Mouse (Mus musculus) hindbrain, embryonic 13.5 days (tissue): ENCODE results near the gene Il10ra. TPM values are rescaled to one million over a fixed set of nuclear protein-coding genes. Genes with fewer than 3 reads are reported as not detected.

Source experiments
- ATAC-seq: fragments of 200-750 bp; cut with Nextera tagmentation; 2 replicates; pipeline ENCODE4 v1.8.0; 2017; ENCODE audit warnings: moderate TSS enrichment; ENCODE audit not compliant: low FRiP score
- H3K27ac ChIP-seq: fragments of 300-500 bp; sonication (generic); 2 replicates; pipeline ENCODE4 v1.5.1; 2015; ENCODE audit warnings: inconsistent platforms, mild to moderate bottlenecking, moderate library complexity
- H3K27me3 ChIP-seq: fragments of 300-500 bp; sonication (generic); 2 replicates; pipeline ENCODE4 v1.6.1; 2015; ENCODE audit warnings: mild to moderate bottlenecking, inconsistent platforms
- H3K36me3 ChIP-seq: fragments of 300-500 bp; sonication (generic); 2 replicates; pipeline ENCODE4 v1.6.1; 2015; ENCODE audit warnings: mild to moderate bottlenecking, inconsistent platforms
- H3K4me1 ChIP-seq: fragments of 300-500 bp; sonication (generic); replicated peaks from 2 replicates; pipeline ENCODE4 v1.6.1; 2015; ENCODE audit warnings: inconsistent platforms
- H3K4me2 ChIP-seq: fragments of 300-500 bp; sonication (generic); 2 replicates; pipeline ENCODE4 v1.6.1; 2015; ENCODE audit warnings: inconsistent platforms, mild to moderate bottlenecking, moderate library complexity
- H3K4me3 ChIP-seq: fragments of 300-500 bp; sonication (generic); 2 replicates; pipeline ENCODE4 v1.5.1; 2015; ENCODE audit warnings: mild to moderate bottlenecking, inconsistent platforms
- H3K9ac ChIP-seq: fragments of 300-500 bp; sonication (generic); 2 replicates; pipeline ENCODE4 v1.6.1; 2015; ENCODE audit warnings: mild to moderate bottlenecking, inconsistent platforms
- H3K9me3 ChIP-seq: fragments of 300-500 bp; sonication (generic); 2 replicates; pipeline ENCODE4 v1.6.1; 2016; ENCODE audit warnings: inconsistent platforms
- WGBS: fragments of 180-500 bp; shearing (Covaris S2); methylation state at CpG from one replicate; pipeline ENCODE4 v1.1.7; 2015; 5-methylcytosine and 5-hydroxymethylcytosine counted together
- polyA plus RNA-seq: library from polyadenylated mRNA; unstranded; fragments of >200 nt; fragmentation: Nextera tagmentation; extraction: Ambion mirVana; gene quantifications from 2 replicates; pipeline ENCODE4 v1.2.1, GENCODE M21; 2015

Il10ra gene
- polyA plus RNA-seq, 1 experiment from 2014 or later = 0.95 TPM

DNA sequence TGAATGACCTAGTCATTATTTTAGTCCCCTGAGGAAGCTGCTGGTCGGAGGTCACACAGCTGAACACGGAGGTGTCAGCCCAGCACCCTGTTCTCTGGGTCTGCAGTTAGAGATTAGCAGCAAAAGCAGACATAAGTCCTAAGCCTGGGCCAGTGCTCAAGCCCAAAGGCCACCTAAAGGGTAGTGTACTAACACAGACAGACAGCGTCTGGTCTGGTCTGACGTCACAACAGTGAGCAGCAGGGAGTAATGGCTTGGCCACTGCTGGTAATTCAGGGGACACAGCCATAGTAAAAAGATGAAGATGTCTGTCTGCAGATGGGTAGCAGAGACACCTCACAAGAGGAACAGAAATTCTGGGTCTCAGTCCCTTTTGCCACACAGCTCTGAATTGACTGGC, 14.3 kb downstream of the Il10ra start:
- ATAC-seq = no peak
- 70% methylated on average over 4 of the region's 4 CpGs for WGBS

DNA sequence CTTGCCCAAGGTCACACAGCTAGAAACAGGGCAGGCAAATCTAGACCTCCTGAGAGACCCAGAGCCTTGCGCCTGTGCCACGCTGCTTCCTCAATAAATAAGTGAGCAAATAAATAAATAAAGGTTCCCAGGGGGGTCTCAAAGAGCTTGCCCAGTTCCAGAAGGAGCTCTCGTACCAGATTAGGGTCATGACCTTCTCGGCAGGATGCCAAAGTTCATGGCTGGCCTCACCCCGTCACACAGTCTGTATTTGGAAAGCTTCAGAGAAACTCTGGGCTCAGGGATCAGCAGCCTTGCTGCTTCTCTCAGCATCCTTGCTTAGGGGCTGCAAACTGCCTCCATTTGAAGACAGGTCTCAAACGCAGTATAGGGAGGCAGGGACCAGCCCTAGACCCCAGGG, 14.9 kb downstream of the Il10ra start:
- Histone ChIP-seq H3K9me3 (no peaks in the 10 kb centered on the region), H3K9ac (no peak overlapping the region), H3K27ac (no peak overlapping the region), H3K4me3 (no peak overlapping the region), H3K36me3 (no peaks in the 10 kb centered on the region), H3K4me1 (no peaks in the 10 kb centered on the region), H3K27me3 (no peaks in the 10 kb centered on the region), H3K4me2 (no peak overlapping the region)
- no peak for ATAC-seq
- 51% methylated on average over 6 of the region's 6 CpGs for WGBS

More for the DNA sequence above, 14.3 kb downstream of the Il10ra start:
- Histone ChIP-seq H3K9ac (no peak overlapping the region), H3K27me3 (no peaks in the 10 kb centered on the region), H3K9me3 (no peaks in the 10 kb centered on the region), H3K27ac (no peak overlapping the region), H3K4me2 (no peak overlapping the region), H3K4me1 (no peaks in the 10 kb centered on the region), H3K4me3 (no peak overlapping the region), H3K36me3 (no peaks in the 10 kb centered on the region)

- H3K27me3 ChIP-seq = no peaks in the 10 kb centered on the region
- no peak overlapping the region for H3K27ac ChIP-seq
- no peaks in the 10 kb centered on the region for H3K9me3 ChIP-seq
- H3K9ac ChIP-seq = no peak overlapping the region
- 85% methylated on average over 6 of the region's 6 CpGs for WGBS
- H3K36me3 ChIP-seq = no peaks in the 10 kb centered on the region
- no peaks in the 10 kb centered on the region for H3K4me1 ChIP-seq
- H3K4me3 ChIP-seq = no peak overlapping the region
- no peak for ATAC-seq
- H3K4me2 ChIP-seq = no peak overlapping the region
Observed at GRCm38 (mm10) chr9:45252395-45252794, 16.6 kb downstream of the Il10ra start.

- H3K9ac ChIP-seq = no peak overlapping the region
- H3K9me3 ChIP-seq = no peaks in the 10 kb centered on the region
- no peaks in the 10 kb centered on the region for H3K27me3 ChIP-seq
- H3K27ac ChIP-seq = no peak overlapping the region
- no peak overlapping the region for H3K4me2 ChIP-seq
- ATAC-seq = no peak
- WGBS = 84% methylated on average over 4 of the region's 4 CpGs
- H3K4me1 ChIP-seq = no peaks in the 10 kb centered on the region
- no peak overlapping the region for H3K4me3 ChIP-seq
- H3K36me3 ChIP-seq = no peaks in the 10 kb centered on the region
Observed at GRCm38 (mm10) chr9:45251990-45252389, 17.0 kb downstream of the Il10ra start.

- Histone ChIP-seq H3K4me2 (no peak overlapping the region), H3K27ac (no peak overlapping the region), H3K4me3 (no peak overlapping the region), H3K9me3 (no peaks in the 10 kb centered on the region), H3K9ac (no peak overlapping the region), H3K36me3 (no peaks in the 10 kb centered on the region), H3K27me3 (no peaks in the 10 kb centered on the region), H3K4me1 (no peaks in the 10 kb centered on the region)
- no peak for ATAC-seq
- 79% methylated on average over 3 of the region's 3 CpGs for WGBS
Observed at GRCm38 (mm10) chr9:45251281-45251680, 17.7 kb downstream of the Il10ra start.

DNA sequence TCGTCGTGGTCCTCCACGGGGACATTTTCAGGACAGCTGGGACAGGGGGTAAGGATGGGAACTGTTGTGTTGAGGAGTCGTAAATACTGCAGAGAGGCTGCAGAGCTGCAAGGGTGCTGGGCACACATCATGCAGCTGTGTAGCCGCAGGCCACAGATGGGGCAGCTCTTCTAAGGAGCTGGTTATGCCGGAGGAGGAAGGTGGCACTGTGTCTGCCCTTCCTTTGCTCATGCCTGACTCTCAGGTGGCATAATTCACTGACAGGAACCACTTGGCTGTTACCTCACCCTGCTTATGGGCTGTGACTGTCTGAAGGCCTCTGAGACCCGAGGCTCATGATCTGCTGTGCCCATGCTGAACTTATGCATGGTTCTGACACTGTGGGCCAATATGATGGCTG, 18.6 kb downstream of the Il10ra start:
- H3K4me2 ChIP-seq = no peak overlapping the region
- no peak overlapping the region for H3K9ac ChIP-seq
- no peak overlapping the region for H3K4me3 ChIP-seq
- ATAC-seq = no peak
- H3K4me1 ChIP-seq = no peaks in the 10 kb centered on the region
- H3K27me3 ChIP-seq = no peaks in the 10 kb centered on the region
- WGBS = 91% methylated on average over 7 of the region's 7 CpGs
- H3K36me3 ChIP-seq = no peaks in the 10 kb centered on the region
- H3K9me3 ChIP-seq = no peaks in the 10 kb centered on the region
- no peak overlapping the region for H3K27ac ChIP-seq

GRCm38 (mm10) chr9:45247536-45247935, 21.4 kb downstream of the Il10ra start:
- no peak for ATAC-seq
- 85% methylated on average over 2 of the region's 2 CpGs for WGBS

GRCm38 (mm10) chr9:45246060-45246459, 22.9 kb downstream of the Il10ra start:
- Histone ChIP-seq H3K27me3 (no peaks in the 10 kb centered on the region), H3K4me3 (no peak overlapping the region), H3K27ac (no peak overlapping the region), H3K9me3 (no peaks in the 10 kb centered on the region), H3K4me1 (no peaks in the 10 kb centered on the region), H3K36me3 (no peaks in the 10 kb centered on the region), H3K4me2 (no peak overlapping the region), H3K9ac (no peak overlapping the region)
- 85% methylated on average over 6 of the region's 6 CpGs for WGBS
- no peak for ATAC-seq

More at GRCm38 (mm10) chr9:45247536-45247935, 21.4 kb downstream of the Il10ra start:
- Histone ChIP-seq H3K36me3 (no peaks in the 10 kb centered on the region), H3K9me3 (no peaks in the 10 kb centered on the region), H3K27ac (no peak overlapping the region), H3K27me3 (no peaks in the 10 kb centered on the region), H3K4me2 (no peak overlapping the region), H3K4me1 (no peaks in the 10 kb centered on the region), H3K9ac (no peak overlapping the region), H3K4me3 (no peak overlapping the region)

- H3K27me3 ChIP-seq = no peaks in the 10 kb centered on the region
- H3K27ac ChIP-seq = no peak overlapping the region
- H3K9me3 ChIP-seq = no peaks in the 10 kb centered on the region
- no peak for ATAC-seq
- H3K4me1 ChIP-seq = no peaks in the 10 kb centered on the region
- H3K4me2 ChIP-seq = no peak overlapping the region
- H3K4me3 ChIP-seq = no peak overlapping the region
- no peaks in the 10 kb centered on the region for H3K36me3 ChIP-seq
- H3K9ac ChIP-seq = no peak overlapping the region
- WGBS = 100% methylated on average over 1 of the region's 1 CpGs
Observed at GRCm38 (mm10) chr9:45245432-45245831, 23.5 kb downstream of the Il10ra start.

DNA sequence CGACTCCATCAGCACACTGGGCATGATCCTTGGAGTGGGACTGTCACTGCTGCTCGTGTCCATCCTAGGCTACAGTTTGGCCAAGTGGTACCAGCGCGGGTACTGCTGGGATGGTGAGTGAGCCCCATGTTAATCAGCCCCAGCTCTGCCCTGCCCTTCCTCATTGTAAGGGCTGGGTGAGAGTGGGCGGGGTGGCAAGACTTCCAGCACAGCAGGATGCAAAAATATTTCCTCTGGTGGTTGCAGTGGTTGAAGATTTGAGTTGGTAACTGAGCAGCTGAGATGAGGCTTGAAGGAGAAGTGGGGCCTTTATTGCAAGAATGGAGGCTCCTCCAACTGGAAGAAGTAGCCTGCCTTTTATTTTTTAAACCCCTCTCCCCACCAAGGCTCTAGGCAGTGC, 27.6 kb downstream of the Il10ra start:
- no peak overlapping the region for H3K4me3 ChIP-seq
- 80% methylated on average over 5 of the region's 5 CpGs for WGBS
- H3K36me3 ChIP-seq = no peaks in the 10 kb centered on the region
- H3K27me3 ChIP-seq = no peaks in the 10 kb centered on the region
- H3K9ac ChIP-seq = no peak overlapping the region
- no peak overlapping the region for H3K4me2 ChIP-seq
- H3K4me1 ChIP-seq = no peaks in the 10 kb centered on the region
- no peak overlapping the region for H3K27ac ChIP-seq
- no peaks in the 10 kb centered on the region for H3K9me3 ChIP-seq
- ATAC-seq = no peak

- Histone ChIP-seq H3K4me3 (no peak overlapping the region), H3K27ac (no peak overlapping the region), H3K36me3 (no peaks in the 10 kb centered on the region), H3K9ac (no peak overlapping the region), H3K27me3 (no peaks in the 10 kb centered on the region), H3K4me1 (no peaks in the 10 kb centered on the region), H3K9me3 (no peaks in the 10 kb centered on the region), H3K4me2 (no peak overlapping the region)
- WGBS = 41% methylated on average over 7 of the region's 7 CpGs
- ATAC-seq = no peak
Observed at GRCm38 (mm10) chr9:45236744-45237143, 32.2 kb downstream of the Il10ra start.

GRCm38 (mm10) chr9:45235668-45236227, 33.2 kb downstream of the Il10ra start:
- H3K9ac ChIP-seq = no peak overlapping the region
- no peaks in the 10 kb centered on the region for H3K27me3 ChIP-seq
- H3K4me1 ChIP-seq = no peaks in the 10 kb centered on the region
- H3K9me3 ChIP-seq = no peaks in the 10 kb centered on the region
- no peak for ATAC-seq
- no peak overlapping the region for H3K4me2 ChIP-seq
- H3K27ac ChIP-seq = no peak overlapping the region
- H3K36me3 ChIP-seq = no peaks in the 10 kb centered on the region
- no peak overlapping the region for H3K4me3 ChIP-seq
- 88% methylated on average over 6 of the region's 6 CpGs for WGBS

DNA sequence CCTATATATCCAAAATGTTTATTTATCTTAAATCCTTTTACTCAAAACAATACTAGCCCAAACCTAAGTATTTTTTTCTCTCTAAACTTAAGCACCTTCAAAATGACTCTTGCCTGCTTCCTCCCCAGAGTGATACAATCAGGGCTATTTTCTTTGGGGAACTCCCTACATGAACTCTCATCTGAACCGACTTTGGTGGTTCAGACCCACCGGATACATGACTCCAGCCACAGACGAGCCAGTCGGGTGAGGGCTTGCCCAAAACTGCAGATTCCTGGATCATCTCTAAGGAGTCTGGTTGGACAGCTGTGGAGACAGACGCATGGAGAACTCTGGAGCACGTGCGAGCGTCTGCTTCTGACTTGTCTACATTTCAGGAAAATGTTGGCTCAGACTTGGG, 39.6 kb downstream of the Il10ra start:
- H3K27me3 ChIP-seq = no peaks in the 10 kb centered on the region
- ATAC-seq = no peak
- H3K4me2 ChIP-seq = no peak overlapping the region
- H3K4me3 ChIP-seq = no peak overlapping the region
- H3K9me3 ChIP-seq = no peaks in the 10 kb centered on the region
- no peaks in the 10 kb centered on the region for H3K4me1 ChIP-seq
- WGBS = 86% methylated on average over 8 of the region's 8 CpGs
- H3K36me3 ChIP-seq = no peaks in the 10 kb centered on the region
- no peak overlapping the region for H3K27ac ChIP-seq
- no peak overlapping the region for H3K9ac ChIP-seq
